ENCODE assay signal across 8 mouse cellular contexts in the genomic region with DNA sequence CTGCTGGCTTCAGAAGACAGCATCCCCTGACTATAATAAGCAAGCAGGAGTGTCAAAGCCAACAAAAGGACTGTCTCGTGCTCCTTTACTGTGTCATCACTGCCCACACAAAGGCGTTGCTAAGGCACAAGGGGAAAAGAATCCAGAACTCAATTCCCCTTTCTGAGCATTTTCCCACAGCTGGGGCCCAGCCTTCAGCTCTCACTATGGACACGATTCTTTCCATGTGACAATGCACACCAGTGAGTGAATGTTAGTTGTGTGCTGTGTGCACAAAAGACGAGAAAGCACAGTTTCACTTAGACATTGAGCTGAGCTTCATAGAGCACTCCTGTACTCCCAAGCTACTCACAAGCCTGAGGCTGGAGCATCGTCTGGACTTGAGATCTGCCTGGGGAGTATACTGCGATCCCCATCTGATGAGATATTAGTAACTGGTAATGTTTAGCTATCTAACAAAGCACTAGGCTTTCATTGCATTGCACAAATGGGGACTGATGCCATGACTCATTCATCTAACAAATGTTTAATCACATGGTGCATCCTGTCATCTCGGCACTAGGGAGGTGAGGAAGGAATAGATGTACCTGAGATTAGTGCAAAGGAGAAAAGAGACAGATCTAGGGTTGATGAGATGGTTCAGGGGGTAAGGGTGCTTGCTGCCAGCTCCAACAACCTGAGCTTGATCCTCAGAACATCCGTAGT. TPM values are rescaled to one million over a fixed set of nuclear protein-coding genes. Genes with fewer than 3 reads are reported as not detected.
DNase-seq lines count a peak whose midpoint lies in the region; ATAC-seq lines count a peak whose summit lies in the region.
"Had no signal": no experiment of that assay in that cellular context is flagged by ENCODE, and none has a peak within 500 bp of the region (broad histone marks: within the 10 kb centered on the region; RNA-seq: fewer than 3 reads in every experiment).

No protein-coding gene starts in this region.

- H3K9me3 ChIP-seq in forebrain, embryonic 15.5 days = no peaks in the 10 kb centered on the region
- H3K9me3 ChIP-seq in neural tube, embryonic 11.5 days (ENCODE audit: control insufficient read depth, low read length) = no peaks in the 10 kb centered on the region
- H3K9me3 ChIP-seq: limb, embryonic 13.5 days had no signal

- 20% methylated on average over 8 of the region's 8 CpGs for WGBS in forebrain, embryonic 15.5 days
- 35% methylated on average over 8 of the region's 8 CpGs for WGBS in neural tube, embryonic 11.5 days

- no peak overlapping the region for H3K9ac ChIP-seq in forebrain, embryonic 15.5 days (replicated peaks)
- H3K9ac ChIP-seq in neural tube, embryonic 11.5 days (ENCODE audit: low read length) = no peak overlapping the region
- H3K9ac ChIP-seq: limb, embryonic 13.5 days had no signal

- no peaks in the 10 kb centered on the region for H3K27me3 ChIP-seq in forebrain, embryonic 15.5 days
- no peaks in the 10 kb centered on the region for H3K27me3 ChIP-seq in neural tube, embryonic 11.5 days (ENCODE audit: control insufficient read depth, insufficient read depth, low read length)
- H3K27me3 ChIP-seq: limb, embryonic 13.5 days had no signal

- no peak overlapping the region for H3K4me2 ChIP-seq in forebrain, embryonic 15.5 days (replicated peaks)
- H3K4me2 ChIP-seq in neural tube, embryonic 11.5 days (ENCODE audit: low read depth) = no peak overlapping the region
- H3K4me2 ChIP-seq: limb, embryonic 13.5 days had no signal

- H3K4me3 ChIP-seq in forebrain, embryonic 15.5 days = no peak overlapping the region
- no peak overlapping the region for H3K4me3 ChIP-seq in neural tube, embryonic 11.5 days (ENCODE audit: low read depth, low read length)
- H3K4me3 ChIP-seq: limb, embryonic 13.5 days had no signal

- H3K27ac ChIP-seq in forebrain, embryonic 15.5 days (replicated peaks) = peak overlapping the region; percentile 55; the same call in 1 of the 2 replicates
- H3K27ac ChIP-seq in neural tube, embryonic 11.5 days (ENCODE audit: low read depth, low read length) = peak overlapping the region; percentile 58
- H3K27ac ChIP-seq: limb, embryonic 13.5 days had no signal

- peak; percentile 79 for DNase-seq in embryo, embryonic 11 days
- peak; percentile 33 to 55 for DNase-seq in left cerebral cortex, adult 18-20 months (ENCODE audit: low spot score in 2 of 2)
- DNase-seq in neural tube, embryonic 11.5 days (ENCODE audit: low spot score) = peak; percentile 84
- DNase-seq in adrenal gland, adult 8-10 months = no peak
- DNase-seq in T-cell, adult 2 months (ENCODE audit: low spot score) = no peak

- H3K36me3 ChIP-seq in forebrain, embryonic 15.5 days = no peaks in the 10 kb centered on the region
- no peaks in the 10 kb centered on the region for H3K36me3 ChIP-seq in neural tube, embryonic 11.5 days (ENCODE audit: control insufficient read depth, insufficient read depth, low read length)
- H3K36me3 ChIP-seq: limb, embryonic 13.5 days had no signal

- no peak; the same call in 1 of the 2 replicates for ATAC-seq in forebrain, embryonic 15.5 days (replicated peaks)
- peak; percentile 92 for ATAC-seq in neural tube, embryonic 11.5 days (ENCODE audit: insufficient read depth, low FRiP score, low TSS enrichment)
- no peak for ATAC-seq in erythroid progenitor cell, adult 5-6 weeks (replicated peaks; ENCODE audit: low FRiP score, poor library complexity, severe bottlenecking)

- peaks cover 11% of the 10 kb centered on the region for H3K4me1 ChIP-seq in forebrain, embryonic 15.5 days
- peaks cover 9% of the 10 kb centered on the region; the same call in 1 of the 2 replicates for H3K4me1 ChIP-seq in neural tube, embryonic 11.5 days (ENCODE audit: control insufficient read depth, insufficient read depth, low read length)

RNA-seq across cellular contexts. Expression of gene Cdc42se2, which starts 25.5 kb away (rescaled TPM):
- 188 and 196 TPM in 2 replicates for polyA plus RNA-seq in forebrain, embryonic 15.5 days (2015; fragmentation: Nextera tagmentation; extraction: Ambion mirVana)
- 100 to 1,000 TPM; 117 to 125 TPM for total RNA-seq in left cerebral cortex, adult 18-20 months (2021)
- polyA plus RNA-seq in neural tube, embryonic 11.5 days (2014; fragmentation: Nextera tagmentation; extraction: Ambion mirVana) = 202 and 203 TPM in 2 replicates
- total RNA-seq in adrenal gland, adult 8-10 months (2022) = 10 to 100 TPM; 23.7 to 33.0 (median 28.7) TPM
- 23.1 and 39.0 TPM in 2 replicates for total RNA-seq in erythroid progenitor cell, adult 5-6 weeks (2015; ENCODE audit: low replicate concordance)
- 12.5 and 17.8 TPM in 2 replicates for total RNA-seq in erythroid progenitor cell, adult 5-6 weeks (2017; ENCODE audit: low replicate concordance)

RNA-seq across cellular contexts. Expression of gene Lyrm7, which starts 47.8 kb away (rescaled TPM):
- polyA plus RNA-seq in forebrain, embryonic 15.5 days (2015; fragmentation: Nextera tagmentation; extraction: Ambion mirVana) = 12.9 and 13.9 TPM in 2 replicates
- 10 to 100 TPM; 30.1 to 31.1 TPM for total RNA-seq in left cerebral cortex, adult 18-20 months (2021)
- 8.3 and 8.6 TPM in 2 replicates for polyA plus RNA-seq in neural tube, embryonic 11.5 days (2014; fragmentation: Nextera tagmentation; extraction: Ambion mirVana)
- 10 to 100 TPM in 2 of 4 experiments, 1 to 10 TPM in 2; 3.4 to 14.4 (median 9.6) TPM for total RNA-seq in adrenal gland, adult 8-10 months (2022)
- 0.84 and 1.4 TPM in 2 replicates for total RNA-seq in erythroid progenitor cell, adult 5-6 weeks (2015; ENCODE audit: low replicate concordance)
- 1.2 and 1.4 TPM in 2 replicates for total RNA-seq in erythroid progenitor cell, adult 5-6 weeks (2017; ENCODE audit: low replicate concordance)

RNA-seq across cellular contexts. Expression of gene Hint1, which starts 53.2 kb away (rescaled TPM):
- 778 and 784 TPM in 2 replicates for polyA plus RNA-seq in forebrain, embryonic 15.5 days (2015; fragmentation: Nextera tagmentation; extraction: Ambion mirVana)
- total RNA-seq in left cerebral cortex, adult 18-20 months (2021) = 100 to 1,000 TPM; 262 to 270 TPM
- polyA plus RNA-seq in neural tube, embryonic 11.5 days (2014; fragmentation: Nextera tagmentation; extraction: Ambion mirVana) = 565 and 591 TPM in 2 replicates
- 100 to 1,000 TPM; 236 to 370 (median 298) TPM for total RNA-seq in adrenal gland, adult 8-10 months (2022)
- total RNA-seq in erythroid progenitor cell, adult 5-6 weeks (2015; ENCODE audit: low replicate concordance) = 138 and 146 TPM in 2 replicates
- total RNA-seq in erythroid progenitor cell, adult 5-6 weeks (2017; ENCODE audit: low replicate concordance) = 123 and 160 TPM in 2 replicates

Comparison
In these comparisons a context has a peak if more than half of its experiments do, and no peak if none do; other contexts are left out.
1. DNase-seq: peak in embryo, embryonic 11 days (single experiment), left cerebral cortex, adult 18-20 months (2 of 2) and neural tube, embryonic 11.5 days (single experiment); none in adrenal gland, adult 8-10 months (single experiment) and T-cell, adult 2 months (single experiment).